Mouse (Mus musculus) erythroblast, embryonic 14.5 days (primary cell): ENCODE results near the gene Prmt7. TPM values are rescaled to one million over a fixed set of nuclear protein-coding genes. Genes with fewer than 3 reads are reported as not detected.
"Not testable (repeated sequence)": the region's sequence is repeated elsewhere in the genome, so short reads cannot be mapped to it uniquely, and the experiment has no call there.

Experiments used
- H3K27me3 ChIP-seq: 2 replicates; pipeline ENCODE4 v1.6.1; 2012; ENCODE audit warnings: inconsistent platforms; ENCODE audit not compliant: control insufficient read depth
- H3K36me3 ChIP-seq: 2 replicates; pipeline ENCODE4 v1.6.1; 2012; ENCODE audit warnings: mild to moderate bottlenecking, inconsistent platforms; ENCODE audit not compliant: control insufficient read depth
- H3K4me1 ChIP-seq: 2 replicates; pipeline ENCODE4 v1.6.1; 2012; ENCODE audit warnings: inconsistent platforms; ENCODE audit not compliant: control insufficient read depth
- H3K4me3 ChIP-seq: replicated peaks from 2 replicates; pipeline ENCODE3; 2012; ENCODE audit warnings: moderate library complexity, mild to moderate bottlenecking, inconsistent platforms
- H3K9me3 ChIP-seq: 2 replicates; pipeline ENCODE4 v1.6.1; 2012; ENCODE audit warnings: low read length, inconsistent platforms, mixed read lengths; ENCODE audit not compliant: control insufficient read depth
- GATA1 ChIP-seq: IDR thresholded peaks from 2 replicates; pipeline ENCODE4 v1.6.1; 2012; ENCODE audit warnings: low read length, inconsistent platforms, mixed read lengths
- TAL1 ChIP-seq: IDR thresholded peaks from 3 replicates; pipeline ENCODE4 v1.6.1; 2012; ENCODE audit warnings: low read length, inconsistent platforms, mixed read lengths
- polyA plus RNA-seq: library from polyadenylated mRNA; stranded (reverse); fragments of >175 nt; gene quantifications from 2 replicates; pipeline ENCODE4 v1.2.3, GENCODE M21; 2012

The Prmt7 gene
- polyA plus RNA-seq, 1 experiment, result 0.36 TPM

GRCm38 (mm10) chr8:106178428-106178827, 32.3 kb upstream of the Prmt7 start:
- no peaks in the 10 kb centered on the region for H3K27me3 ChIP-seq
- H3K4me1 ChIP-seq, result peaks cover 3% of the 10 kb centered on the region
- H3K9me3 ChIP-seq, result no peaks in the 10 kb centered on the region
- H3K4me3 ChIP-seq, result no peak overlapping the region
- no peak for TF ChIP-seq TAL1
- TF ChIP-seq GATA1, result no peak
- no peaks in the 10 kb centered on the region for H3K36me3 ChIP-seq

- H3K36me3 ChIP-seq, result no peaks in the 10 kb centered on the region
Observed at GRCm38 (mm10) chr8:106185628-106186270, 25.0 kb upstream of the Prmt7 start.

GRCm38 (mm10) chr8:106186394-106186793, 24.3 kb upstream of the Prmt7 start:
- no peak for TF ChIP-seq GATA1
- TF ChIP-seq TAL1, result no peak
- H3K9me3 ChIP-seq, result no peaks in the 10 kb centered on the region
- H3K4me3 ChIP-seq, result no peak overlapping the region
- H3K4me1 ChIP-seq, result peaks cover 8% of the 10 kb centered on the region
- peaks cover 3% of the 10 kb centered on the region; the same call in 1 of the 2 replicates for H3K27me3 ChIP-seq
- H3K36me3 ChIP-seq, result no peaks in the 10 kb centered on the region

More at GRCm38 (mm10) chr8:106185628-106186270, 25.0 kb upstream of the Prmt7 start:
- H3K27me3 ChIP-seq, result peaks cover 3% of the 10 kb centered on the region; the same call in 1 of the 2 replicates
- H3K4me1 ChIP-seq, result peaks cover 7% of the 10 kb centered on the region
- H3K4me3 ChIP-seq, result no peak overlapping the region
- TF ChIP-seq TAL1 (no peak), GATA1 (no peak)
- no peaks in the 10 kb centered on the region for H3K9me3 ChIP-seq

- Histone ChIP-seq H3K27me3 (peaks cover 5% of the 10 kb centered on the region; the same call in 1 of the 2 replicates), H3K4me3 (no peak overlapping the region), H3K36me3 (peaks cover 5% of the 10 kb centered on the region), H3K9me3 (no peaks in the 10 kb centered on the region), H3K4me1 (peaks cover 16% of the 10 kb centered on the region)
- TF ChIP-seq TAL1 (no peak), GATA1 (no peak)
Observed at GRCm38 (mm10) chr8:106189162-106189561, 21.6 kb upstream of the Prmt7 start.

GRCm38 (mm10) chr8:106191639-106192038, 19.1 kb upstream of the Prmt7 start:
- TF ChIP-seq GATA1, result no peak
- TF ChIP-seq TAL1, result no peak
- H3K9me3 ChIP-seq, result no peaks in the 10 kb centered on the region
- no peak overlapping the region for H3K4me3 ChIP-seq
- H3K27me3 ChIP-seq, result peaks cover 5% of the 10 kb centered on the region; the same call in 1 of the 2 replicates
- H3K4me1 ChIP-seq, result peaks cover 16% of the 10 kb centered on the region
- peaks cover 17% of the 10 kb centered on the region for H3K36me3 ChIP-seq

GRCm38 (mm10) chr8:106193162-106193561, 17.6 kb upstream of the Prmt7 start:
- TF ChIP-seq GATA1, result no peak
- no peak for TF ChIP-seq TAL1
- H3K4me1 ChIP-seq, result peaks cover 10% of the 10 kb centered on the region
- peaks cover 22% of the 10 kb centered on the region for H3K36me3 ChIP-seq
- no peak overlapping the region for H3K4me3 ChIP-seq
- no peaks in the 10 kb centered on the region for H3K9me3 ChIP-seq
- H3K27me3 ChIP-seq, result peaks cover 5% of the 10 kb centered on the region; the same call in 1 of the 2 replicates

GRCm38 (mm10) chr8:106194062-106194461, 16.7 kb upstream of the Prmt7 start:
- Histone ChIP-seq H3K9me3 (no peaks in the 10 kb centered on the region), H3K4me3 (no peak overlapping the region), H3K4me1 (peaks cover 8% of the 10 kb centered on the region), H3K36me3 (peaks cover 31% of the 10 kb centered on the region), H3K27me3 (peaks cover 5% of the 10 kb centered on the region; the same call in 1 of the 2 replicates)
- TF ChIP-seq GATA1 (no peak), TAL1 (no peak)

- TF ChIP-seq GATA1 (no peak), TAL1 (no peak)
- peaks cover 71% of the 10 kb centered on the region for H3K36me3 ChIP-seq
Observed at GRCm38 (mm10) chr8:106198741-106199140, 12.0 kb upstream of the Prmt7 start.

GRCm38 (mm10) chr8:106199596-106199995, 11.1 kb upstream of the Prmt7 start:
- H3K9me3 ChIP-seq, H3K4me3 ChIP-seq, H3K27me3 ChIP-seq, H3K4me1 ChIP-seq: not testable (repeated sequence)
- H3K36me3 ChIP-seq, result peaks cover 77% of the 10 kb centered on the region

More at GRCm38 (mm10) chr8:106198741-106199140, 12.0 kb upstream of the Prmt7 start:
- Histone ChIP-seq H3K4me3 (no peak overlapping the region), H3K9me3 (no peaks in the 10 kb centered on the region), H3K27me3 (no peaks in the 10 kb centered on the region), H3K4me1 (no peaks in the 10 kb centered on the region)
